Mouse (Mus musculus): Measurements from ENCODE around the gene Lamc3. TPM values are rescaled to one million over a fixed set of nuclear protein-coding genes. Genes with fewer than 3 reads are reported as not detected.
A peak's percentile ranks its signal among the peaks of the same experiment; 100 is the strongest.
"Not testable (repeated sequence)": the region's sequence is repeated elsewhere in the genome, so short reads cannot be mapped to it uniquely, and the experiment has no call there.

Lamc3 gene
- total RNA-seq, 2 experiments from 2014 or later, result 6.8 to 9.6 TPM

- DNase-seq (ENCODE audit: low spot score in 2 of 2), result no peak
- intact Hi-C loops (cut with DNase I), result no loop called here
Observed at GRCm38 (mm10) chr2:31870683-31871082, 16.4 kb upstream of the Lamc3 start.

- no peak for DNase-seq (ENCODE audit: low spot score in 2 of 2)
- intact Hi-C loops (cut with DNase I), result no loop called here
Observed at GRCm38 (mm10) chr2:31874290-31874855, 12.7 kb upstream of the Lamc3 start.

GRCm38 (mm10) chr2:31876446-31876845 is 10.6 kb upstream of the Lamc3 start:
- DNase-seq (ENCODE audit: low spot score in 2 of 2), result no peak
- intact Hi-C loops (cut with DNase I), result no loop called here

GRCm38 (mm10) chr2:31878610-31879009 is 8.5 kb upstream of the Lamc3 start:
- intact Hi-C loops (cut with DNase I), result no loop called here
- no peak for DNase-seq (ENCODE audit: low spot score in 2 of 2)

GRCm38 (mm10) chr2:31880868-31881267 is 6.2 kb upstream of the Lamc3 start:
- no peak for DNase-seq (ENCODE audit: low spot score in 2 of 2)
- intact Hi-C loops (cut with DNase I), result loop anchor here (5.0 kb wide), 1 partner anchor 64 kb away; no protein-coding TSS in a partner anchor

- intact Hi-C loops (cut with DNase I), result loop anchor here (5.0 kb wide), 1 partner anchor 66 kb away; no protein-coding TSS in a partner anchor
Observed at GRCm38 (mm10) chr2:31883061-31883460, 4.0 kb upstream of the Lamc3 start.

GRCm38 (mm10) chr2:31884806-31885205 is 2.3 kb upstream of the Lamc3 start:
- peak; percentile 41 to 61 for DNase-seq (ENCODE audit: low spot score in 2 of 2)
- intact Hi-C loops (cut with DNase I), result loop anchor here (2.0 to 5.0 kb wide), 3 partner anchors 68 to 203 kb away; no protein-coding TSS in a partner anchor

More at GRCm38 (mm10) chr2:31883061-31883460, 4.0 kb upstream of the Lamc3 start:
- no peak for DNase-seq (ENCODE audit: low spot score in 2 of 2)

GRCm38 (mm10) chr2:31888871-31889270 is 1.8 kb downstream of the Lamc3 start:
- intact Hi-C loops (cut with DNase I), result loop anchor here (5.0 kb wide), 1 partner anchor 207 kb away; no protein-coding TSS in a partner anchor
- DNase-seq (ENCODE audit: low spot score in 2 of 2), result no peak

- no peak for DNase-seq (ENCODE audit: low spot score in 2 of 2)
- intact Hi-C loops (cut with DNase I), result no loop called here
Observed at GRCm38 (mm10) chr2:31891219-31891618, 4.1 kb downstream of the Lamc3 start.

GRCm38 (mm10) chr2:31893110-31893669 is 6.1 kb downstream of the Lamc3 start:
- intact Hi-C loops (cut with DNase I), result no loop called here
- DNase-seq (ENCODE audit: low spot score in 2 of 2), result no peak

GRCm38 (mm10) chr2:31894221-31894870 is 7.3 kb downstream of the Lamc3 start:
- DNase-seq (ENCODE audit: low spot score in 2 of 2), result peak; percentile 34 to 44
- intact Hi-C loops (cut with DNase I), result no loop called here

GRCm38 (mm10) chr2:31900932-31901331 is 13.8 kb downstream of the Lamc3 start:
- no peak for DNase-seq (ENCODE audit: low spot score in 2 of 2)
- intact Hi-C loops (cut with DNase I), result no loop called here

GRCm38 (mm10) chr2:31901659-31902362 is 14.7 kb downstream of the Lamc3 start:
- intact Hi-C loops (cut with DNase I), result no loop called here
- no peak for DNase-seq (ENCODE audit: low spot score in 2 of 2)

GRCm38 (mm10) chr2:31904089-31904488 is 17.0 kb downstream of the Lamc3 start:
- intact Hi-C loops (cut with DNase I), result no loop called here
- no peak for DNase-seq (ENCODE audit: low spot score in 2 of 2)

- intact Hi-C loops (cut with DNase I), result no loop called here
- no peak for DNase-seq (ENCODE audit: low spot score in 2 of 2)
Observed at GRCm38 (mm10) chr2:31904622-31905021, 17.5 kb downstream of the Lamc3 start.

GRCm38 (mm10) chr2:31905682-31906081 is 18.6 kb downstream of the Lamc3 start:
- intact Hi-C loops (cut with DNase I), result no loop called here

GRCm38 (mm10) chr2:31906407-31906806 is 19.3 kb downstream of the Lamc3 start:
- intact Hi-C loops (cut with DNase I), result no loop called here
- DNase-seq (ENCODE audit: low spot score in 2 of 2), result peak in 1 of 2 experiments; percentile 35

More at GRCm38 (mm10) chr2:31905682-31906081, 18.6 kb downstream of the Lamc3 start:
- no peak for DNase-seq (ENCODE audit: low spot score in 2 of 2)

- DNase-seq (ENCODE audit: low spot score in 2 of 2), result no peak
- intact Hi-C loops (cut with DNase I), result loop anchor here (10.0 kb wide), 2 partner anchors 222 to 228 kb away; partner anchors contain the start of gene Abl1
Observed at GRCm38 (mm10) chr2:31912575-31912974, 25.5 kb downstream of the Lamc3 start.

- intact Hi-C loops (cut with DNase I), result loop anchor here (2.0 to 10.0 kb wide), 3 partner anchors 99 to 229 kb away; partner anchors contain the start of gene Abl1
Observed at GRCm38 (mm10) chr2:31914213-31914612, 27.1 kb downstream of the Lamc3 start.

GRCm38 (mm10) chr2:31915112-31915511 is 28.0 kb downstream of the Lamc3 start:
- peak; percentile 55 to 69 for DNase-seq (ENCODE audit: low spot score in 2 of 2)
- intact Hi-C loops (cut with DNase I), result loop anchor here (1.0 to 10.0 kb wide), 4 partner anchors 100 to 230 kb away; partner anchors contain the start of gene Abl1

More at GRCm38 (mm10) chr2:31914213-31914612, 27.1 kb downstream of the Lamc3 start:
- DNase-seq (ENCODE audit: low spot score in 2 of 2), result not testable (repeated sequence)
